Mouse (Mus musculus): ENCODE data around the gene Olfr1076.
"Not testable (repeated sequence)": the region's sequence is repeated elsewhere in the genome, so short reads cannot be mapped to it uniquely, and the experiment has no call there.

The Olfr1076 gene

DNA sequence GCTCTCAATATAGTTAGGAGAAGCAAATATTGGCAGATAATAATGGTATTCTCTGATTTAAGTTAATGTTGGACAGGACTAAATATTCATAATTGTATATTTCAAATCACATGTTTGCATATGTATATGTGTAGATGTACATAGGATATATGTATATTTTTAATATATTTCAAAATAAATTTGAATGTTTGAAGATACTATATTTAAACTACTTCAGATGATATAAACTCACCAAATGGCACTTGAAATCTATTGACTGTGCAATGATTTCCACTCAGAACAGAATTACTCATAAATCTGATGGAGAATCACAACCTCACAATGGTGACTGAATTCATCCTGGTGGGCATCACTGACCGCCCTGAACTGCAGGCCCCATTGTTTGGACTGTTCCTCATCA, at the start of gene Olfr1076:
Gene Olfr1076 (plus strand): TSS at position 301 of the 400 bp plus-strand sequence.
- no peak for DNase-seq (ENCODE audit: low spot score)

DNA sequence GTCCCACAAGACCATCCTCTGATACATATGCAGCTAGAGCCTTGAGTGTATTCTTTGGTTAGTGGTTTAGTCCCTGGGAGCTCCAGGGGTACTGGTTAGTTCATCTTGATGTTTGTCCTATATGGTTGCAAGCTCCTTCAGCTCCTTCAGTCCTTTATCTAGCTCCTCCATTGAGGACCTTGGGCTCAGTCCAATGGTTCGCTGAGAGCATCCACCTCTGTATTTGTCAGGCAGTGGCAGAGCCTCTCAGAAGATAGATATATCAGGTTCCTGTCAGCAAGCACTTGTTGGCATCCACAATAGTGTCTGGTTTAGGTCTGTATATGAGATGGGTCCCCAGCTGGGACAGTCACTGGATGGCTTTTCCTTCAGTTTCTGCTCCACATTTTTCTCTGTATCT, 47.8 kb upstream of the Olfr1076 start:
- no peak for DNase-seq (ENCODE audit: low spot score)

DNA sequence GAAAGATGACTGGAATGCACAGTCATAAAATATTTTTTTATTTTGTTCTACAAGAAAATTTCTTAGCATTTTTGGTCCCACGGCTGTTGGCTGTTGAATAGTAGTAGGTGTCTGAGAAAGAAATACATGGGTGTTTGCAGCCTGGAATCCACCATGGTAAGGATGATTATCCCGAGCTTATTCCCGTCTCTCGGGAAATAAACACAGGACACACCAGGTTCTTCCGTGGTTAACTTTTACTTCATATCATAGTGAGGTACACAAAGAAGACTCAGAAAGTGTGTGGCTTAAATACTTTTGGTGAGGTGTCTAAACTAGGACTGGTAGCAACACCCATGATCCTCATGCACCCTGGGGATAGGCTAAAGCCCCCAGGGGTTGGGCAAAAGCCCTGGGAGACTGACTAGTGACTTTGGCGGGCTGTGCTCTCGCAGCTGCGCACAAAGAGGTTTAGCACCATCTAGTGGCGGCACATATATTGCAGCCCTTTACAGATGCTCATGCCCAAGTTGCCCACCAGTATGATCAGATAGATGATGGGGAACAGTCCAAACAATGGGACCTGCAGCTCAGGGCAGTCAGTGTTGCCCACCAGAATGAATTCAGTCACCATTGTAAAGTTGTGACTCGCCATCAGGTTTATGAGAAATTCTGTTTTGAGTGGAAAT, 43.7 kb upstream of the Olfr1076 start:
- DNase-seq (ENCODE audit: low spot score): peak; percentile 37

GRCm38 (mm10) chr2:86487286-86487685, 21.0 kb upstream of the Olfr1076 start, which contains the start of gene Olfr228:
Gene Olfr228 (minus strand): TSS chr2:86487386.
- DNase-seq (ENCODE audit: low spot score): no peak

GRCm38 (mm10) chr2:86530991-86531390, 22.7 kb downstream of the Olfr1076 start:
- no peak for DNase-seq (ENCODE audit: low spot score)

DNA sequence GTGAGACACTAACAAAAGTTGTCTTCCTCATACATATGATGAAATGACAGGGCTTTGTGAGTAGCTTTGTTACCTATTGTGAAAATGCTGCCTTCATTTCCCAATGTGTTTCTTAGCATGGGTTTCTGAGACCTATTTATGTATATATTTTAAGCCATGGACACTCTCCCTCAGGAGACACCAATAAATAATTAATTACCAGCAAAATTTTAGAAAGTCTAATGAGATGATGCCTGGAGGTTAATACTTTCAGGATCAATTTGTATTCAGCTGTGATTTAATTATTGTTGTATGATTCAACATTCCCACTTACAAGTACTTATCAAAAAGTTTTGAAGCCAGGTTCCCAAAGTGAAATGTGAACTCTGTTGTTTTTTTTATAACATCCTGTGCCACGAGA, 34.1 kb downstream of the Olfr1076 start, which contains the start of gene Olfr1079:
Gene Olfr1079 (minus strand): TSS at position 101 of the 400 bp plus-strand sequence.
- DNase-seq (ENCODE audit: low spot score): no peak

GRCm38 (mm10) chr2:86558135-86558534, 49.9 kb downstream of the Olfr1076 start, which contains the start of gene Olfr1080:
Gene Olfr1080 (minus strand): TSS chr2:86558235.
- not testable (repeated sequence) for DNase-seq (ENCODE audit: low spot score)
